Mouse (Mus musculus) mature B cell (primary cell): ENCODE measurements around the gene Cpn1.

Source experiments
- in situ Hi-C: fragments of 300-500 bp; cut with MboI; formaldehyde crosslinking; loops from 2 replicates; pipeline ENCODE4 v1.14.3; 2019

Gene Cpn1

DNA sequence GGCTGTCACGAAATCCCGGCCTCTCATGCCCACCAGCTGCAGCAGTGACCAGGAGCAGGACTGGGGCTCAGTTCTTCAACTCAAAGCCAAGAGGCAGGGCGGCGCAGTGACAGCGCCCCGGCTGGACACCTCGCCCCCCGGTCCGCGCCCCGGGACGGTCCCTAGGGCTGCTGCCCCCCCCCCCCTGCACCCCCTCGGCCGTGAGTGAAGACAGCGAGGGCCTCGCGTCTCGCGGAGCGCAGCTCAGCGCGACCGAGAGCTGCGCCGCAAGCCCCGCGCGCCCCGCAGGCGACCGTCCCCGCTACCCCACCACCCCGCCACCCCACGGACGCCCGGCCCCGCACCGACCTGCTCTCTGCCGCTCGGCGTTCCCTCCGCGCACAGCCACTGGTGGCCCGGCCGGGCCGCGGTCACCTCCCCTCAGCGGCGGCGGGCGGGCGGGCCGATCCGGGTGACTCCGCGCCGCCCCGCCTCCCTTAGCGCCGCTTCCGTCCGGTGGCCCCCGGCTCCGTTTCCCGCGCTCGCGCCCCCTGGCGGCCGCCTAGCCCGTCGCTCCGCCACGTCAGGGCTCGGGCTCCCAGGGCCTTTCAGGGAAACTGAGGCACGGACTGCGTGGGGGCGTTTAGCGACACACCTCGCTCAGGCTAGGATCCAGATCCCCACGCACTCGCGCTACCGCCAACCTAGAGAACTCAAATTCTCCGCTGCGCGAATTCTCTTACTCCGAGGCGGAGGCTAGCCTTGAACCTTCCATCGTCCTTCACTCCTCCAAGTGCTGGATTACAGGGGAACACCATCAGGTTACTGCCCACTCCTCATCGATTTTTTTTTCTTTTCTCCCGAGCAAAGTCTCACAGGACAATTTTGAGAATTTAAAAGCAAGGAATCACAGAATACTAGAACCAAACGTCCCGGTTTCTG lies 46.3 kb downstream of the Cpn1 start, which contains the start of gene Dnmbp:
TSS of gene Dnmbp (minus strand) at position 423 of the 921 bp plus-strand sequence.
- in situ Hi-C loops: no loop called here

DNA sequence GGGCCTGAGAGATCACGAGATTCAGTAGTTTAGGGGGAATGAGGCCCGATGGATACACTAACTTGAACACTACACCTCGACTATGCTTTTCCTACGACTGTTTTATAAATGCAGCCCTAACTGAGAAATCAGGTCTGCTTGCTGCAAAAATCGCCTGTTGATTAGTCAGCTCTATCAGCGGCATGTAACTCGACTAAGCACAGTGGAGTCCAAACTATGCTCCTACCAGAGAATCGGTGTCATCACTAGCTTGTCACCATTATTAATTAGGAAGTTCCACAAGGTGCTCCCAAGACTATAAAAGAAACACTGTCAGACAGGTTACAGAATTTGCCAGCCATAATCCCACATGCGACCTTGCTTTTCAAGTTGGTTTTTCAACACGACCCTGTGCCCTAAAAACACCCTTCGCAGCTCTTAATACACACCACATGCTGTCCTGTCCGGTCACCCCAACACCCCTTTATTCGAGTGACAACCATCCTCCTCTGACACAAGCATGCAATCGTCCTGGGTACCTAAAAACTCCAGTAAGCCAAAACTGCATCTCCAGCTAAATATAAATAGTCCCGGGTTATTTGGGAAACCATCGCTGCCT lies 47.1 kb downstream of the Cpn1 start:
- in situ Hi-C loops: no loop called here

DNA sequence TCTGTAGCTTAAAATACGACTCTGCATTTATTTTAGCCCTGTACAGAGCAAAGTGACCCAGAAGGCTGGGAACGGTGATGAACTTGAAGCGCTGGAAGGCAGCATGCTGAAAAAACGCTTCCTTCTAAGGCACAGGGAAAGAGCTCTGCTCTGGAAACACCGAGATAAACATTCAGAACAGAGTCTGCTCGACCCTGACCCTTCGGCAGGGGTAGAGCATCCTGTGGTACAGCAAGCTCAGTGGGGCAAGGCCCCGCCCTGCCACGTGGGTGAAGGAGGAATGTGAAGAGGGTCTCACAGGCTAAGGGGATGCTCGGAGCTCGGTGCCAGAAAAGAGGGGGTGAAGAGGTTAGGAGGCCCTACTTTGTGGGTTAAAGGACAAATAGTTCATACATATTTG lies 48.0 kb downstream of the Cpn1 start:
- in situ Hi-C loops: no loop called here

DNA sequence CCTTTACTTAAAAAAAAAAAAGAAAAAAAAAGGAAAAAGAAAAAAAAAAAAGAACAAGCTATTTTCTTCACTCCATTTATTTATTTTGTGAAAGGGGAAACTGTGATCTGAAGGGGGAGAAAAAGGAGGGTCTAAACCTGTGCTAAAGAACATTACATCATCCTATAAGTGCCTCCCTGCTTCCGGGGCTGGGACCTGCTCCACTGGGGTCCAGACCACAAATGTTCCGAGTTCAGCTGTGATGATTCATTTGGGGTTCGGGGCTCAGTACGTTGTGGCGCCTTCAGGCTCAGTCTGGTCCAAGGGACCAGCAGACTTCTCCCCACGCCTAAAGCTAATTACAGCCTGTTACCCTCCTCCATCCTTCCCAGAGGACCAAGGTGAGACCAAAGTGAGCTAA lies 55.4 kb downstream of the Cpn1 start:
- in situ Hi-C loops: no loop called here

DNA sequence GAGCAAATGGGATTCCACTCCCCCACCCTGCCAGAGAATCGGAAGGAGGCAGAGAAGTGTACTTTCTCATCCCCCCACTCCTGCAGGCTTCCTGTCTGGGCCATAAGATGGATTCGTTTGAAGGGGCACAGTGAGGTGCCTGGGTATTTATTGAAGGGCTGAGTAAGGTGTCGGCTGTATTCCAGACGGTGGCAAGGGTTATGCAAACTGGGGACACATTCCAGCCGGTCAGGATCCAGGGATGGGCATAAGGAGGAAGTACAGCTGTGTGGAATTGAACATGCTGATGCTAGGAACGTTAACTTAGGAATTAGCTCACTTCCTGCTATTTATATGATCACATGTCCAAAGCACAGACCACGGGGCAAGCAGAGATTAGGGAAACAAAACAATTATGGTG lies 56.0 kb downstream of the Cpn1 start:
- in situ Hi-C loops: no loop called here

DNA sequence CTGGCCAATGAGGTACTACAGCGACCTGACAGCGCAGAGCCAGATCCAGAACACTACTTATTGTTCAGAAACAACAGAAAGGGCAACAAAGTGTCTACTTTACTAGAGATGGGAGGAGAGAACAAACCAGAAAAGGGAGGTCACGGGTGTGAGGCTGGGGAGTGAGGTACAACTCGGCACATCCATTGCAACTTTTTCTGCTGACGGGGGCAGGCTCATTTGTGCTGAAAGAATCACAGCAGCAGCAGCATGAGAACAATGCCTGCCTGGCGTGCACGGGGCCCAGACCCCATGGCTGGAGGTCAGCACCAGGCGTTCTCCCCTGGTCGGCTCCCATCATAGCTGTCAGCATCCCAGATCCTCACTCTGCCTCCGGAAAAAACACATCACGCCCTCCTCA lies 56.5 kb downstream of the Cpn1 start:
- in situ Hi-C loops: no loop called here

DNA sequence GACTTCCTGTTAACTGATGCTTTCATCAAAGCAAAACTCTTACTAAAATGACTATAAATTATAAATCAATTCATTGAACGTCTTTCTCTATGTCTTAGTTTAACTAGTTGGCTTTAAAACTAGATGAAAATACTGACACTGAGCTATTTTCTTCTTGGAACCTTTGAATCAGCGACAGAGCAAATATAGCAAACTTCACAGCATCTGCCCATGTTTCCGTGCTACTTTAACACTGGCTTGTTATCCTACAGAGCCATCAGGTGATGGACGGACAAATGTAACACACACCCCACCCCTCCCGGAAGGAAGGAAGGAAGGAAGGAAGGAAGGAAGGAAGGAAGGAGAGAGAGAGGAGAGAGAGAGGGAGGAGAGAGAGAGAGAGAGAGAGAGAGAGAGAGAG lies 58.4 kb downstream of the Cpn1 start:
- in situ Hi-C loops: no loop called here

DNA sequence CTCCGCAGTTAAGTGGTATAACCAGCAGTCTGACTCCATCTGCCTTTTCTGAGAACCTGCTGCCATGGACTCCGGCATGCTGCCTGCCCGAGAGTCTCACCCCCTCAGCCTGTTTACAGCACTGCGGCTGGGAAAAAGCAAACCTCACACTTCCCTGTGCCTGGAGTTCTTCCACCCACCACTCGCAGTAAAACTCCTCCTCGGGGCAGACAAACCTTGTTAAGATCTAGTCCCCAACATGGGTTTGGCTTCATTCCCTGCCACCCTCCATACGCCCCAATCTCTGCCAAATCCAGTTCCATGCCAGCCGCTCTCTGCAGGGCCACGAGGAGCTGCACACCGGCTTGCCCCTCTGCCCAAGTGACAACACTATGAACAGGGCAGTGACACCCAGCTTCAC lies 59.3 kb downstream of the Cpn1 start:
- in situ Hi-C loops: no loop called here

DNA sequence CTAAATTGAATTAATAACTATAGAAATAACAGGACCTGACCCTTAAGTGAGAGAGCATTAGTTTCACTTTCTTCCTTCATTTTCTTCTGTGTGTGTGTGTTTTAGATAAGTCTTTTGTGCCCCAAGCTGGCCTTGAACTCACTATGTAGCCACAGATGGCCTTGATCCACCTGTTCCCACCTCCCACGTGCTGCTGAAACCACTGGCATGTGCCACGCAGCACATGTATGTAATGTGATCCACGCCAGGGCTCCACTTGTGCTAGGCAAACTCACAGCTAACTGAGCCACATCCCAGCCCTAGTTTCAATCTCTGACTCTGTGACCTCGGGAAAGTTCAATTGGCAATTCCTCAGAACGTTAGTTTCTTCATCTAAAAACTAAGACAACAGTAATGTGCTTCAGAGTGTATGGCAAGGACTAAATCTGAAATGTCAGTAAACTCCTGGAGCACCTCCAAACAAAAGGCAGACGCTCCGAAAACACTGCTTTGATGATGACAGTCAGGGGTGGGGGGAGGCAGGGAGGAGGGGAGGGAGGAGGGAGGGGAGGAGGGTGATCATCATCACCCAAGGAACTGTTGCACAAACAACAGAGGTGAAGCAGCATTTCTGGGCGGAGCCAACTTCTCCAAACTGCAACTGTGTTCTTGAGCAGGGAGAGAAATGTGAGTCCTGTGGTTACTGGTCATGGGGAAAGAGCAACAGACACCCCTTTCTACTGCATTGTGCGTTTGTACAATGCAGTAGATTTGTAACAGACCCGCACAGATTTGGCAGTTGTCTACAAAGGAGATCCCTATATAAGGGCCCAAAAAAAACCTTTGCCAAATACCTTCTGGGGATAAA lies 60.0 kb downstream of the Cpn1 start:
- in situ Hi-C loops: no loop called here

DNA sequence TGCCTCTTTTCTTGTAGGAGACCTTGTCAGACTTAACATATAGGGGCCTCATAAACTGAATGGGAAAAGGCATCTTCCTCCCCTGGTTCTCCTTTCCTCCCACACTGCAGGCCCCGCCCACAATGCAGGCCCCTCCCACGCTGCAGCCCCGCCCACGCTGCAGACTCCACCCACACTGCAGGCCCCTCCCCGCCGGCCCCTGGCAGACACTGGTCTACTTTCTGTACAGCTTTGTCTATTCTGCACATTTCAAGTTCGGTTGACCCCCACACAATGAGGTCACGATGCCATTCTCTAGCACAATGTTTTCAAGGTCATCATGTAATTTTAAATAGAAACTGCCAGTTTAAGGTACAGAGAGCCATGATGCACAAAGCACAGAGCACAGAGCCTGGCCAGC lies 62.0 kb downstream of the Cpn1 start:
- in situ Hi-C loops: no loop called here

DNA sequence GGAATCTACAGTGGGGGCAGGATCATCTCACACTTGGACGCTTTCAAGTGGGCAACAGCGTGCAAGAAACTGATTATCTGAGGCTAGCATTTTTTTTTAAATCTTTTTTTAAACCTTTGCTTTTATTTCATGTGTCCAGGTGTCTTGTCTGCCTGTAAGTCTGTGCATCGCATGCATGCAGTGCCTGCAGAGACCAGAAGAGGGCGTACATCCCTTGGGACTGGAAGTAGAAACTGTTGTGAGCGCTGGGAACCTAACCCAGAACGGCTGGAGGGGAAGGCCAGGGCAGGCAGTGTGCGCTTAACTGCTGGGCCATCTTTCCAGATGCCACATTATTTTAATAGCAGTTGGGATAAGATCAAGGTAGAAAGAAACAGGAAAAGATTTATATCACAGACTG lies 63.4 kb downstream of the Cpn1 start:
- in situ Hi-C loops: no loop called here

DNA sequence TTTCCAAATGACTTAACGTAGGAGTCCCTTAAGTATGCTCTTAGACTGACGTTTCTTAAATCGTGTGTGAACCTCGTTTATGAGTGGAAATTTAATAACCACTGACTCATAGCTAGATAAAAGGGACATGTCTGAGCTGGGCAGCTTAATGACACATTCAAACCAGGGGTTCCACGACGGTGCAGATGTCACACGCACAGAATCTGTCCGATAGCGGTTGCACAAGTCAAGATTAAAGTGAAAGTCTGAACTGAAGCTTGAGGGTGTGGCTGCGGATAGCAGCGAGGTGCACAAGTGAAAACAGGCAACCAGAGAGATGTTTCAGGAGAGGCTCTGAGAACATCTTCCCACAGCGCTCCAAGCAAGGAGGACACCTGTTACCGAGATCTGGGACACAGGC lies 64.9 kb downstream of the Cpn1 start:
- in situ Hi-C loops: no loop called here

DNA sequence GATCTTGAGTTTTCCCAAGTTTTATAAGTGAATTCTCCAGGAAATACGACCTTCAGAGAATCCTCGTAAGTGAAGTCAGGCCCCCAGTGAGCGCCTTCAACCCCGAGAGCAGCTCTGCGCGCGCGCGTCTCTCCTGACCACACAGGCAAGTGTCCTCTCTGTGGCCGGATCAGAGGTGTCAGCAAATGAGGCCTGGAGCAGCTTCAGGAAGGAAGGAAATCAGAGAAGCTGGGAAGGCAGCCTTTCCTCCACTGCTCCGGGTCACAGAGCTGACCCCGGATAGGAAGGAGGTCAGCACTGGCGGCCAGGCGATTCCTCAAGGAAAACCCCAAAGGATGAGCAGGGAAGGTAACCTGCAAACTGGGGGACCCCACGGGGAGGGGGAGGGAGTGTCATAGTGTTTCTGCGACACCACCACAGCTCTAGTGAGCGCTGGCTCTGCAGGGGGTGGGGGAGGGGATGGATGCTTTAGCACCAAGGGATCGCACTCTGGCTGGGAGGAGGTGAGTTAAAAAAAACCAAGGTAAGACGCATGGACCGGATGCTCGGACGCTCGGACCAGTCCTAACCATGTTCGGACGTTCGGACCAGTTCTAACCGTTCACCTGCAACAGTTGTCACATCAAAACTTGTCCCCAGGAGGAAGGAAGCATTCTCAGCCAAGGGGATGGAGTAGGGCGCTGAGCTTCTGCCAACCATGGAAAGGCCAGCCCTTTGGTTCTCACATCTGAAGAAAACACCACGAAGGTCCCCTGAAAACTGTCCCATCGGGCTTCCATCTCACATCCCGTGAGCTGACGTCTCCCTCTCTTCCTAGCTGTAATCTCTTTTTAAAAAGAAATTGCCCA lies 65.7 kb downstream of the Cpn1 start:
- in situ Hi-C loops: no loop called here

DNA sequence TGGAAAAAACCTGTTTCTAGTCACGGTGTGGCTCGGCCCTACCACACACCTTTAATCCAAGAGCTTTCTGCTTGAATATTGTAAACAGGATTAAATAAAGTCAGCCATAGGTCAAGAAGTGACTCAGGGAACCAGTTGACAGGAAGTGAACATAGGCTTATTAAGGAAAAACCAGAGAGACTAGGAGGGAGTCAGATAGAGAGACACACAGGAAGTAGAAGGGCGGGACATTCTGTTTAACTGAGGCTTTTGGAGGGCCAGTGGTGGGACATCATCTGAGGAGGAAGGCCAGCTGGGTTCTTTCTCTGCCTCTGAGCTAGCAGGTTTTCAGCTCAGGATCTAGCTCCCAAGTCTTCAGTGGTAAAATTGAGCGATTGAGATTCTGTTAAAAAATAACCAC lies 66.5 kb downstream of the Cpn1 start:
- in situ Hi-C loops: no loop called here

DNA sequence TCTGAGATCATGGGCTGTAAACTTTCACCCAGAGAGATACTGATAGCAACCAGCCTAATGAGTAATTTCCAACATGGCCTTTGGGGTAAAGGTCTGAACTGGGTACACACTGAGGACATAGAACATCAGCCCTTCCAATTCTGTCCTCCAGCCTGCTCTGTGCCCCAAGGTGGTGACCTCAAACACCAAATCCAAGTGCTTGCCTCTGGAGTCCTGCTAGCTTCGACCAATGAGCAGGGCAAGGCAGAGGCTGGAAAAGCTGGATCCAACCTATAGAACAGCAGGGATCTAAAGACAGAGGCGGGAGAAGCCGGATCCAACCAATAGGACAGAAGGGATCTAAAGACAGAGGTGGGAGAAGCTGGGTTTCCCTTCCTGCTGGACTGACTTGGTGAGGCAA lies 67.5 kb downstream of the Cpn1 start:
- in situ Hi-C loops: no loop called here

DNA sequence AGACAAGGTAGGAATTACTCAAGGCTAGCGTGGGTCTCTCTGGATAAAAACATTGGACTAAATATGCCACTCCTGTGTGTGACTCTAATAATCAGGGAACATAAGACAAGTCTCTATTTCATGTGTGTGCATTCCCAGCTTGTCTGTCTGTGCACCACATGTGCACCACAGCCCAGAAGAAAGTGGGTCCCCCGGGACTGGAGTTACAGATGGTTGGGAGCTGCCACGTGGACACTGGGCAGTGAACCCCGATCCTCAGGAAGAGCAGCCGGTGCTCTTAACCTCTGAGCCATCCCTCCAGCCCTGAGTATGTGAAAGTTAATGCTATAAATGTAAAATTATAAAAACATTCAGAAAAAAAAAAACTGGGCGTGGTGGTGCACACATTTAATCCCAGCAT lies 68.6 kb downstream of the Cpn1 start:
- in situ Hi-C loops: no loop called here

DNA sequence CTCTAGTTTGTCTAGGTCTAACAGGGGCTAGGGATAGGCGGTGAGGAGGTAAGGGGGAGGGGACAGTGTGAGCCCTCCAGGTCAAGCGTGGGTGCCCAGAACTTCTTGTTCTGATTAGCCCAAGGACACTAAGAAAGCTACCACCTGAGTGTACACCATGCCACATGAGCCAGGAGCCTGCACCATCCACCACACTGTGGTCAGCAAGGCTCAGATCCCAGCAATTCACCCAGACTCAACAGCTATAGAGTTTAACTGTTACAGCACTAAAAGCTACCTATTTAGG lies 69.0 kb downstream of the Cpn1 start:
- in situ Hi-C loops: no loop called here

DNA sequence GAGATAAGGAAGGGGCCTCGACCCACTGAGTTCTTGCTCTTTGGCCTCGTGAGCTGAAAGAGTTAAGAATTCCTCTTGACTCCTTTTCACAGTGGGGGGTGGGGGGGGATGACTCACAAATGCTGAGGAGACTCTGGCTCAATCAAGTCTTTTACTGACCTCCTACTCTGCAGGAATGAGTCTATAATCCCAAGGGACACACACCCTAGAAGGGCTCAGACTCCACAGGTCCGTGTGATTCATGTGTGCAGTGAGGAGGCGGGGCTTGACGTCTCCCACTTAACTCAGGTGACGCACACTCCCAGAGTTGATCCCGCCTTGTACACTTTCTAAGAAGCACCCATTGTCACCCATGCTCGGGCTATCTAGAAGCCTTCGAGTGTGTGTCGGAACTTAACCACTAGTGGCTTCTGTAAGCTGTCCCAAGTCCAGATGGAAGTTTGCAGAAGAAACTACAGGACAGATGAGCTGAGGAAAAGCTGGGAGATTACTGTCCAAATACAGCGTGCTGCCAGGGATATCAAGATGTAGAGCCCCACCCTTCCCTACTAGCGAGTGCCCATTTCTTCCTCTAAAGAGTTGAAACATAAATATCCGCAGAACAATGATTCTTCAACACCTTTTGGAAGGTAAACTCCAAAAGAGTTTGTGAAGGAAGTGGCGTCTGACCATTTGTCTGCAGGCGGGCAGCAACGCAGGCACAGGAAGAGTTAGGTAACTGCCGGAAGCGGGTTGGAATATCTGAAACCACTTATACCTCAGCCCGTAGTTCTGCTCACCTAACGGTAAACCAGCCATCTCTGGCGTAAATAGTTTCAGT lies 69.6 kb downstream of the Cpn1 start:
- in situ Hi-C loops: no loop called here

DNA sequence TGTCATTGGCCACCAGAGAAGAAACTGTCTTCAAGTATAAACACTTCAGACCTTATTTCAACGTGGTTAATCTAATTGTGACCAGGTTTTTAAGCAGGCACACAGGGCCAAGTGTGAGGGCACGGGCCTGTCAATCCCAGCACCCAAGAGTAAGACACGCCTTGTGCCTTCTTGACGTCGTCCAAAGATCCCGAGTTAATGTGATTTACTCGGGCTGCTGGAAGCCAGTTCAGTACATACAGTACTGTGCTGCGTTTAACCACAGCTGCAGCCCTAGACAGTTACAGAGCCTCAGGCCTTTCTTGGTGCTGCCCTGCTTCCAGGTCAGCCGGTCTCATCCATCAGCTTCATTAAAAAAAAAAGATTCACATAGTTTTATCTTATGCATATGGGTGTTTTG lies 70.9 kb downstream of the Cpn1 start:
- in situ Hi-C loops: no loop called here

DNA sequence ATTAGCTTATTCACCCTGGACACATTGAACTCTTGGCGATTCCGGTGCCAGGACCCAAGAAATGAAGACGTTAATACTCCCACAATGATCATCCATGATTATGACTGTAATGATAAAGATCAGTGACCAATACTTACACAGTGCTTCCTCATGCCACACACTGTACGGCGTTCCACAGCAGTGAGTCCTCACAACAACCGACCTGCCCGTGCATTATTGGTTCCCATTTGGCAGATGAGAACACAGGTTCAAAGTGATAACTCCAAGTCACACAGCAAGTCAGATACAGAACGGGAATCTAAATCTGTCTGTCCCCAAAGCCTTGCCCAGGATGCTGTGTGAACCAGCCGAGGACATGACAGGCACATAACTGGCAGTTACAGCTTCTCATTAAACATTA lies 71.4 kb downstream of the Cpn1 start:
- in situ Hi-C loops: no loop called here
